Mouse (Mus musculus) megakaryocyte, embryonic 14.5 days (primary cell): Measurements from ENCODE around the gene Neurod2. TPM values are rescaled to one million over a fixed set of nuclear protein-coding genes. Genes with fewer than 3 reads are reported as not detected.

Experiments used
- H3K27me3 ChIP-seq: replicated peaks from 2 replicates; pipeline ENCODE3; 2012; ENCODE audit warnings: inconsistent platforms
- H3K36me3 ChIP-seq: replicated peaks from 2 replicates; pipeline ENCODE3; 2012; ENCODE audit warnings: low read length, inconsistent platforms, mixed read lengths
- H3K4me1 ChIP-seq: 2 replicates; pipeline ENCODE4 v1.6.1; 2012; ENCODE audit warnings: inconsistent platforms
- H3K4me3 ChIP-seq: replicated peaks from 2 replicates; pipeline ENCODE3; 2012; ENCODE audit warnings: moderate library complexity, mild to moderate bottlenecking, inconsistent platforms
- H3K9me3 ChIP-seq: 2 replicates; pipeline ENCODE4 v1.6.1; 2012; ENCODE audit warnings: inconsistent platforms
- FLI1 ChIP-seq: IDR thresholded peaks from 2 replicates; pipeline ENCODE4 v1.6.1; 2012; ENCODE audit warnings: low read length, inconsistent platforms, mixed read lengths
- GATA1 ChIP-seq: IDR thresholded peaks from 3 replicates; pipeline ENCODE4 v1.6.1; 2012; ENCODE audit warnings: mixed read lengths, low read length, inconsistent platforms, borderline replicate concordance
- polyA plus RNA-seq: library from polyadenylated mRNA; stranded (reverse); fragments of >175 nt; gene quantifications from 2 replicates; pipeline ENCODE4 v1.2.3, GENCODE M21; 2012; ENCODE audit warnings: low replicate concordance; ENCODE audit not compliant: insufficient read depth

The Neurod2 gene
- polyA plus RNA-seq, 1 experiment, result not detected

DNA sequence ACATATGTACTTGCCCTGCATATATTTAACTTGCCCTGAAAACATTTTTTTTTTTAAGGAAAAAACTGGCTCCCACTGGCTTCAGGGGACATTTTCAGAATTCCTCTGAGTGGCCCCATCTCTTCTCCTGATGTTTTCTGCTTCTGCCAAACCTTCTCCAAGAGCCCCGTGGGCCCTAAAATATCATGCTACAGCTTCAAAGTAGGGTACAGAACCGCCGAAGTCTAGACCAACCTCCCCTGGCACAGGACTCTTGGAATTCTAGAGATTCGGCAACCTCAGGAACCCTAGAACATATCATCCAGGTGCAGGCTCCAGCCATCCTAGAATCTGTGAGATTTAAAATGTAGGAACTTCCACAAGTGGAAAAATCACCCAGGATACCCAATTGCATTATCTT lies 9.9 kb downstream of the Neurod2 start:
- TF ChIP-seq GATA1, result no peak
- no peak for TF ChIP-seq FLI1
- Histone ChIP-seq H3K36me3 (no peaks in the 10 kb centered on the region), H3K9me3 (no peaks in the 10 kb centered on the region), H3K4me3 (no peak overlapping the region), H3K4me1 (no peaks in the 10 kb centered on the region), H3K27me3 (peaks cover 97% of the 10 kb centered on the region)

DNA sequence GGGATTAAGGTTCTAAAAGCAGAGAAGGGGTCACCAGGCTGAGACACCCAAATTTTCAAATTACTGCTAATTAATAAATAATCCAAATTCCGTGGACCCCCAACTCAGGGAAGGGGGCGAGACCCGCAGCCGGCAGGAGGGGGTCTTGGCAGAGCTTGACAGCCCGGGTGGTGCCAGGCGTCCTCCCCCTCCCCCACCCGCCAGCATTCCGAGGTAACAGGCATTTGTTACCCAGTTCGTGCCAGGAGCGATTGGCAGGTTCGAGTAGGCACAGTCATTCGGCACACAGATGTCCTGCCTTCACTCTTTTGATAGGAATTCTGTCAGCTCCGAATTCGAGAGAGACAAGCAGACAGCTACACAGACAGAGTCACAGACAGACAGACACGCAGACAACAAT lies 10.3 kb downstream of the Neurod2 start:
- peaks cover 97% of the 10 kb centered on the region for H3K27me3 ChIP-seq
- no peak overlapping the region for H3K4me3 ChIP-seq
- no peaks in the 10 kb centered on the region for H3K9me3 ChIP-seq
- no peaks in the 10 kb centered on the region for H3K4me1 ChIP-seq
- no peak for TF ChIP-seq FLI1
- TF ChIP-seq GATA1, result no peak
- no peaks in the 10 kb centered on the region for H3K36me3 ChIP-seq

GRCm38 (mm10) chr11:98318421-98319116 lies 10.9 kb downstream of the Neurod2 start:
- peaks cover 95% of the 10 kb centered on the region for H3K27me3 ChIP-seq
- no peaks in the 10 kb centered on the region for H3K9me3 ChIP-seq
- peaks cover 4% of the 10 kb centered on the region for H3K4me1 ChIP-seq
- no peak for TF ChIP-seq GATA1
- no peak for TF ChIP-seq FLI1
- H3K4me3 ChIP-seq, result no peak overlapping the region
- no peaks in the 10 kb centered on the region for H3K36me3 ChIP-seq

- peaks cover 4% of the 10 kb centered on the region for H3K4me1 ChIP-seq
- TF ChIP-seq GATA1, result no peak
- no peak for TF ChIP-seq FLI1
- no peaks in the 10 kb centered on the region for H3K9me3 ChIP-seq
- peaks cover 92% of the 10 kb centered on the region for H3K27me3 ChIP-seq
- H3K36me3 ChIP-seq, result no peaks in the 10 kb centered on the region
- H3K4me3 ChIP-seq, result no peak overlapping the region
These were observed 12.0 kb downstream of the Neurod2 start for GRCm38 (mm10) chr11:98317479-98317878.

- peaks cover 4% of the 10 kb centered on the region for H3K4me1 ChIP-seq
These were observed 15.6 kb downstream of the Neurod2 start for GRCm38 (mm10) chr11:98313790-98314323.

GRCm38 (mm10) chr11:98298484-98299205 lies 30.8 kb downstream of the Neurod2 start:
- Histone ChIP-seq H3K4me1 (peaks cover 16% of the 10 kb centered on the region), H3K4me3 (no peak overlapping the region), H3K27me3 (peaks cover 96% of the 10 kb centered on the region), H3K36me3 (no peaks in the 10 kb centered on the region), H3K9me3 (no peaks in the 10 kb centered on the region)
- TF ChIP-seq GATA1 (no peak), FLI1 (no peak)

More at GRCm38 (mm10) chr11:98313790-98314323, 15.6 kb downstream of the Neurod2 start:
- H3K4me3 ChIP-seq, result peak overlapping the region; percentile 46
- H3K9me3 ChIP-seq, result 0 out of 2 replicates have a peak, but pooled peaks cover 3% of the 10 kb centered on the region
- H3K27me3 ChIP-seq, result peaks cover 83% of the 10 kb centered on the region
- H3K36me3 ChIP-seq, result no peaks in the 10 kb centered on the region
- TF ChIP-seq FLI1 (no peak), GATA1 (no peak)

- H3K4me3 ChIP-seq, result no peak overlapping the region
- H3K27me3 ChIP-seq, result peaks cover 95% of the 10 kb centered on the region
- no peaks in the 10 kb centered on the region for H3K36me3 ChIP-seq
- peaks cover 16% of the 10 kb centered on the region for H3K4me1 ChIP-seq
- no peaks in the 10 kb centered on the region for H3K9me3 ChIP-seq
- no peak for TF ChIP-seq GATA1
- no peak for TF ChIP-seq FLI1
These were observed 31.7 kb downstream of the Neurod2 start for GRCm38 (mm10) chr11:98297778-98298177.

- Histone ChIP-seq H3K4me1 (peaks cover 16% of the 10 kb centered on the region), H3K27me3 (peaks cover 94% of the 10 kb centered on the region), H3K4me3 (no peak overlapping the region), H3K36me3 (no peaks in the 10 kb centered on the region), H3K9me3 (no peaks in the 10 kb centered on the region)
- TF ChIP-seq FLI1, result no peak
- no peak for TF ChIP-seq GATA1
These were observed 32.5 kb downstream of the Neurod2 start for GRCm38 (mm10) chr11:98296916-98297315.

DNA sequence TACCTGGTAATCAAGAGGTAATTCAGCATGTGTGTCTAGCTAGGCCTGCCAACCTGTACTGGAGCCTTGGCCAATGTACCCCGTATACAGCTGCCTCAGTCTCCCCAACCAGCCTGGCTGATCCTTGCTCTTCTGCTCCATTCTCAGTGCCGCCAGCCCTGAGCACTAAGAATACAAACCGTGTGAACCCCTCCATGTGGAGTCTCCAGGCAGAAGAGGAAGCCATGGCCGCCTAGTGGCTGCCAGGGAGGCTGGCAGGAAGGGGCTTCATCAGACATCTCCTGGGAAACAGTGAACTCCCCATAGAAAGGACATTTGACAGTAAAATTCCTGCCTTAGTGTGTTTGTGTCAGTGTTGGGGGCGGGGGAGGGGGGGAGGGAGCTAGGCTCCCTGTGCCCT lies 33.2 kb downstream of the Neurod2 start:
- no peaks in the 10 kb centered on the region for H3K9me3 ChIP-seq
- H3K4me3 ChIP-seq, result peak overlapping the region; percentile 46
- H3K4me1 ChIP-seq, result peaks cover 16% of the 10 kb centered on the region
- TF ChIP-seq FLI1 (no peak), GATA1 (no peak)
- H3K36me3 ChIP-seq, result no peaks in the 10 kb centered on the region
- peaks cover 92% of the 10 kb centered on the region for H3K27me3 ChIP-seq
